Mouse (Mus musculus): ENCODE measurements around the gene Kcnj3. TPM values are rescaled to one million over a fixed set of nuclear protein-coding genes. Genes with fewer than 3 reads are reported as not detected.
A peak's percentile ranks its signal among the peaks of the same experiment; 100 is the strongest.

Kcnj3 gene
- polyA plus RNA-seq, 1 experiment from 2014 or later: 0.27 TPM

- WGBS: 75% methylated on average over 7 of the region's 7 CpGs
- no peak overlapping the region for H3K9ac ChIP-seq (ENCODE audit: low read depth, low read length)
- no peak overlapping the region for H3K27ac ChIP-seq (ENCODE audit: low read length)
- H3K27me3 ChIP-seq (replicated peaks; ENCODE audit: control insufficient read depth, insufficient read depth, low read length): no peaks in the 10 kb centered on the region
- ATAC-seq: peak; percentile 48; the same call in 1 of the 2 replicates
- H3K4me3 ChIP-seq (ENCODE audit: low read length): no peak overlapping the region
- H3K36me3 ChIP-seq (ENCODE audit: control insufficient read depth, insufficient read depth, low read length): no peaks in the 10 kb centered on the region
- H3K9me3 ChIP-seq (ENCODE audit: control insufficient read depth, low read length): no peaks in the 10 kb centered on the region
- H3K4me1 ChIP-seq (ENCODE audit: control insufficient read depth, insufficient read depth, low read length): no peaks in the 10 kb centered on the region
- H3K4me2 ChIP-seq (ENCODE audit: low read depth, low read length): no peak overlapping the region
These were observed 133.5 kb downstream of the Kcnj3 start for GRCm38 (mm10) chr2:55569291-55569690.

- H3K36me3 ChIP-seq (ENCODE audit: control insufficient read depth, insufficient read depth, low read length): no peaks in the 10 kb centered on the region
- H3K9me3 ChIP-seq (ENCODE audit: control insufficient read depth, low read length): no peaks in the 10 kb centered on the region
- no peaks in the 10 kb centered on the region for H3K4me1 ChIP-seq (ENCODE audit: control insufficient read depth, insufficient read depth, low read length)
- ATAC-seq: no peak
- no peak overlapping the region for H3K27ac ChIP-seq (ENCODE audit: low read length)
- no peak overlapping the region for H3K9ac ChIP-seq (ENCODE audit: low read depth, low read length)
- WGBS: 81% methylated on average over 3 of the region's 3 CpGs
- no peak overlapping the region for H3K4me3 ChIP-seq (ENCODE audit: low read length)
- no peak overlapping the region for H3K4me2 ChIP-seq (ENCODE audit: low read depth, low read length)
- H3K27me3 ChIP-seq (replicated peaks; ENCODE audit: control insufficient read depth, insufficient read depth, low read length): no peaks in the 10 kb centered on the region
These were observed 135.7 kb downstream of the Kcnj3 start for GRCm38 (mm10) chr2:55571425-55571824.

- ATAC-seq: no peak
- no peak overlapping the region for H3K4me3 ChIP-seq (ENCODE audit: low read length)
- no peak overlapping the region for H3K4me2 ChIP-seq (ENCODE audit: low read depth, low read length)
- H3K27ac ChIP-seq (ENCODE audit: low read length): no peak overlapping the region
- WGBS: 51% methylated on average over 2 of the region's 2 CpGs
- no peak overlapping the region for H3K9ac ChIP-seq (ENCODE audit: low read depth, low read length)
- no peaks in the 10 kb centered on the region for H3K36me3 ChIP-seq (ENCODE audit: control insufficient read depth, insufficient read depth, low read length)
- H3K9me3 ChIP-seq (ENCODE audit: control insufficient read depth, low read length): no peaks in the 10 kb centered on the region
- H3K27me3 ChIP-seq (replicated peaks; ENCODE audit: control insufficient read depth, insufficient read depth, low read length): no peaks in the 10 kb centered on the region
- no peaks in the 10 kb centered on the region for H3K4me1 ChIP-seq (ENCODE audit: control insufficient read depth, insufficient read depth, low read length)
These were observed 144.5 kb downstream of the Kcnj3 start for GRCm38 (mm10) chr2:55580286-55580685.

- WGBS: 57% methylated on average over 3 of the region's 3 CpGs
- Histone ChIP-seq H3K9ac (ENCODE audit: low read depth, low read length) (no peak overlapping the region), H3K4me1 (ENCODE audit: control insufficient read depth, insufficient read depth, low read length) (no peaks in the 10 kb centered on the region), H3K27ac (ENCODE audit: low read length) (no peak overlapping the region), H3K9me3 (ENCODE audit: control insufficient read depth, low read length) (no peaks in the 10 kb centered on the region), H3K4me2 (ENCODE audit: low read depth, low read length) (no peak overlapping the region), H3K4me3 (ENCODE audit: low read length) (no peak overlapping the region), H3K36me3 (ENCODE audit: control insufficient read depth, insufficient read depth, low read length) (no peaks in the 10 kb centered on the region), H3K27me3 (replicated peaks; ENCODE audit: control insufficient read depth, insufficient read depth, low read length) (no peaks in the 10 kb centered on the region)
- no peak for ATAC-seq
These were observed 155.6 kb downstream of the Kcnj3 start for GRCm38 (mm10) chr2:55591226-55591988.

Data from intestine, embryonic 16.5 days (tissue).